Mouse (Mus musculus) heart, postnatal 10 days (tissue): ENCODE measurements around the gene Fgd6. TPM values are rescaled to one million over a fixed set of nuclear protein-coding genes. Genes with fewer than 3 reads are reported as not detected.

Experiments
- DNase-seq, 2 experiments: peaks; one replicate each; pipeline ENCODE4 v3.0.0; 2021
- intact Hi-C: fragments of 180-260 bp; cut with DNase I; formaldehyde crosslinking; loops from one replicate; pipeline ENCODE4 v1.15.1; 2025
- total RNA-seq, 2 experiments: library from RNA; stranded (reverse); gene quantifications; 2 replicates each; pipeline ENCODE4 v1.2.3; 2021

The Fgd6 gene
- total RNA-seq = 1 to 10 TPM; 5.9 to 6.0 TPM

DNA sequence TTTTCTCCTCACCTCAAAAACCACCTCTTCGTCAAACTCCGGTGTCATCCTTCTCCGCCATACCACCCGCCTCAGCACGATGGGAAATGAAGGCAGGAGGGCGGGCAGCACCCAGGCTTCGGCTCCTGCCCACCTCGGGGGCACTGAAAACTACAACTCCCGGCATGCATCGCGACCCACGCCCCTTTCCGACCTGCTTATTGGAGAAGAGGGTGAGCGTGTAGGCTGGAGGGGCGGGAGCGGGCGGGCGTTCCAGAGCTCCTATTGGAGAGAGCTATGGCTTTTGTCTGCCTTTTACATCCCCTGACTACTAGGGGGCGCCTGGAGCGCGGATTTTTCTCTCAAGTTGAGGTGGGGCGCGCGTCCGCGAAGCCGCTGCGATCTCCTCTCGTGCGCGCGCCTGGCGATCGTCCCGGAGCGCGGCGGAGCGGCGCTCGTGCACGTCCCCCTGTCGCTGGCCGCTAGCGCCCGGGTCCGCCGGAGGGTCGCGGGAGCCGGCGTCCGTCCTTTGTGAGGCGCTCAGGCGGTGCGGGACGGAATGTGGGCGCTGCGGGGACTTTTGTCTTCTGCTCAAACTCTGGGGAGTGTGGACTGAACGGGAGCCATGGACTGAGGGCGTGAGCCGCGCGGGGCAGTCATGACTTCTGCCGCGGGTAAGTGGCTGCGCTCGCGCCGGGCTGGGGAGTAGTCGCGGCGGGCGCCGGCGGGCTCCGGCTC lies at the start of gene Fgd6, which contains the start of gene Vezt:
Fgd6 (plus strand) TSS at position 344 of the 717 bp plus-strand sequence.
Vezt (minus strand) TSS at position 160 of the 717 bp plus-strand sequence.
- DNase-seq = peak; percentile 99 to 100
- intact Hi-C loops = loop anchor here (1.0 to 5.0 kb wide), 2 partner anchors 36 to 80 kb away; no protein-coding TSS in a partner anchor

DNA sequence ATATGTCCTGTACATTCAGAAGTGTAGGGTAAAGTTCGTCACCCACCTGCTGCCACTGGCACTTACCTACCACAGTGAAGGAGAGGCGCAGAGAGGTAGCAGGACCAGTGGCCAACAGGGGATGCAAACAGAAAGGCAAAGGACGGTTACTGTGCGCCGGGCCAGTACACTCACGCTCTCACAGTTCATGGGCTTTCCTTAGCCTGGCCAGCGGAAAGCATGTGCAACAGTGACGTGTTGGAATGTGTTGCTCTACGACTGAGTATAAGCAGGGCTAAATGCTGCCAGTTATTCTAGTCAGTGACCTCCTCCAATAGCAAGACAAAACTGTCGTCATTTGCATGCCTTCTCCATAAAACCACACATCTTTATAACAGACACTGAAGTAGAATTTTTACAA lies 41.7 kb upstream of the Fgd6 start:
- peak; percentile 23 to 50 for DNase-seq
- intact Hi-C loops = no loop called here

DNA sequence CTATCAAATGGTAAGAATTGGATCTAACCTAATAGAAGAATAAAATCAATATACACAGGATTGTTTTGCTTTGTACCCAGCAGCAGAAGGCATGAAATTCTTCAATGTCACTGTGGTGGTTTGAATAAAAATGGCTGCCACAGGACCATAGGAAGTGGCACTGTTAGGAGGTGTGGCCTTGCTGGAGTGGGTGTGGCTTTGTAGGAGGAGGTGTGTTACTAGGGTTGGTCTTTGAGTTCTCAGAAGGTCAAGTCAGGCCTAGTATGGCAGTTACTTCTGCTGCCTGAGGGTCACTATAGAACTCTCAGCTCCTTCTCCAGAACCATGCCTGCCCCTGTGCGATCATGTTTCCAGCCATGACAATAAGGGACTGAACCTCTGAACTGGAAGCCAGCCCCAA lies 40.7 kb upstream of the Fgd6 start:
- intact Hi-C loops = no loop called here
- no peak for DNase-seq

DNA sequence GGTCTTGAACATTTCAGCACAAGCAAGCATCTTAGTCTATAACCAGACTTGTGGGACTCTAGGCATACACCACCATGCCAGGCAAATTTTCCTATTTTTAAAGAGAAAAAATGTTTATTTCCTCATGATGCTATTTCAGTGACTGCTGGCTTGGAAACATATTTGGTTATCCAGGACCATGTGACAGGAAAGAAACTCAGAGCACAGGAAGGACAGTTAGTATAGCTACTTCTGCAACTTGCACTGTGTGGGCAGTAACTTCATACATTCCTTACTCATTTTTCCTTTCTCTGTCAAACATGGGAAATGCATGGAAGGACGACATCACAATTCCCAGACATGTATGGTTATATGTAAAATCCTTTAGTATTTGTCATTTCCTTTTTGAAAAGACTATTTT lies 36.4 kb upstream of the Fgd6 start:
- intact Hi-C loops = no loop called here
- DNase-seq = no peak

DNA sequence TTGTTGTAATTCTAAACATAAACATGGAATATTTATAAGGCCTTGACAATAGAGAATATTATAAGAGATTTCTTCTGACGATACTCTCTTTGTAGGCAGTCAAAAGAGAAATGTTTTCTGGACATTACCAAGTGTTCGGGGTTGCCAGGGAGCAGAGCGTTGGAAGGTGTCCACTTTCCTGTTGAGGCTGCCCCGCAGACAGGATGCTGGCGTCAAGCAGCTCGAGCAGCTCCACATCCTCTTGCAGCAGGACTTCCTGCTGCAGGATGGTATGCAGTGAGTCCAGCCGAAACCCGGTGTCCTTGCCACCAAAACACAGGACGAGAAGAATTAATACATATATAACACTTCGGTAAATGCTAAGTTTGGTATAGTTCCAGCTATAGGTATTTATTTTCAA lies 35.6 kb upstream of the Fgd6 start:
- peak; percentile 19 to 23 for DNase-seq
- intact Hi-C loops = no loop called here

DNA sequence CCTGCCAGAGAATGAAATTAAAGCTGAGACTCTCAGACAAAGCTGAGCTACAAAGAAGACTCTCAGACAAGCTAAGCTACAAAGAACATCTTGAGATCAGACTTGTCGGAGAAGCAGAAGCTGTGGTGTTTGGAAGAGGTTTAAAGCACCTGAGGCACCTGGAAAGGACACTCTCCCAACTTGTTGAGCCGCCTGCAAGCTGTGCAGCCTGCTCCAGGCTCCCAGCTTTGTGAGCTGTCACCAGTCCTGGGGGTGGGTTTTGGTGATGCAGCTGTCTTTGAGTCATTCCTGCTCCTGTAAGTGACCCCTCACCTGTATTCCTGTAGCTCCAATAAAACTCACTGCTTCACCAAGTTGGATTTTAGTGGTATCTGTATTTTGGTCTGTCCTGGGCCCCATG lies 27.4 kb upstream of the Fgd6 start:
- intact Hi-C loops = no loop called here
- DNase-seq = no peak

DNA sequence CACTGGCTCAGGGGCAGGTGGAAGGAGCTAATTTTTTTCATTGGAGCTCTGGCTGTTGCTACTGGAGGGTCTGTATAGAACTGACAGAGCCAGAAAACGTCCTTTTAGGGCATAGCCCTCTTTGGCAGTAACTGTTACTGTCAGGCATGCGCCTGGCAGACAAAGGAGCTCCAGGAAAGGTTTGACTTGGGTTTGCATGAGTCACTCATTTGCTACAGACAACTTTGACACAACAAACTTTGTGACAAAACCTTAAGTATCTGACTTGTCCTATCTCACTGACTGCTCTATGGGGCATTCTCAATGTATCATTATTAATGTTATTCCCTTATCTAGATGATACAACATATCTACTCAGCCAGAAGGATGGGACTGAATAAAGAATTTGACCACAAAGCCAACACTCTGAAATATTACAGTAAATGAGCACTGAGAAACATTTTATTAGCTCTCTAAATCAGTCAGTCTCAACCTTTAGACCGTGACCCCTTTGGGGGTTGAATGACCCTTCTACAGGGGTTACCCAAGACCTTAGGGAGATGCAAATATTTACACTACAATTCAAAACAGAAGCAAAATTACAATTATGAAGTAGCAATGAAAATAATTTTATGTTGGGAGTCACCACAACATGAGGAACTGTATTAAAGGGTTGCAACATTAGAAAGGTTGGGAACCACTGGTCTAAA lies 25.7 kb upstream of the Fgd6 start:
- intact Hi-C loops = no loop called here
- DNase-seq = no peak

DNA sequence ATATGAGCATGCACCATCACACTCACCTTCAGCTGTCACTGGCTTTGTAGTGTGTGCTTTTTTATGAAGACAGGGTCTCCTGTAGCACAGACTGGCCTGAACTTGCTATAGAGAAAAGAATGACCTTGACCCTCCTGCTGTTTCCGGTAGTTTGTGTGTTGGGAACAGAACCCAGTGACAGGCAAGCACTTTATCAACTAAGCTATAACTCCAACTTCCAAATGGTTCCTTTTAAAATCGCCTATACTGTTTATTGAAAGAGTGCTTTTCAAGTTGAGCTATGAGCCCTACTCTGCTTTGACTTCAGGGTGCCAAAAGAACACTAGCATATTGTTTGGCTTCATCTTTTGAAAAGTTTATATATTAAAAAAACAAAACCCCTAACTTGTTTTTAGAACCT lies 24.8 kb upstream of the Fgd6 start:
- intact Hi-C loops = no loop called here
- no peak for DNase-seq

DNA sequence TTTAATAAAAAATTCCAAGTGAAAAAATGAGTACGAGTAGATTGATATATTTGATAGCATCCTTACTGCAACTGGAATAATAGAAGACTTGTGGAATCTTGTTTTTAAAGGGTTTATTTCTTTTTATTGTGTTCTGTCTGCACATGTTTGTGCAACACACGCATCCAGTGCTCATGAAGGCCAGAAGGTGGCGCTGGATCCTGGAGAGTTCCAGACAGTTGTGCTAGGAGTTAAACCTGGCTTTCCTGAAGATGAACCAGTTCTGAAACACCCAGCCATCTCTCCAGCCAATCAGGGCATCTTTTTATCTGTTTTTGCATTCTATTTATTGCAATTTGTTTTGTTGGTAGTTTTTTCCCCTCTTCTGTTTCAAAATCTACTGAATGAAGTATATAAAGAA lies 22.6 kb upstream of the Fgd6 start:
- peak; percentile 64 to 81 for DNase-seq
- intact Hi-C loops = loop anchor here (2.0 kb wide), 1 partner anchor 104 kb away; no protein-coding TSS in a partner anchor

DNA sequence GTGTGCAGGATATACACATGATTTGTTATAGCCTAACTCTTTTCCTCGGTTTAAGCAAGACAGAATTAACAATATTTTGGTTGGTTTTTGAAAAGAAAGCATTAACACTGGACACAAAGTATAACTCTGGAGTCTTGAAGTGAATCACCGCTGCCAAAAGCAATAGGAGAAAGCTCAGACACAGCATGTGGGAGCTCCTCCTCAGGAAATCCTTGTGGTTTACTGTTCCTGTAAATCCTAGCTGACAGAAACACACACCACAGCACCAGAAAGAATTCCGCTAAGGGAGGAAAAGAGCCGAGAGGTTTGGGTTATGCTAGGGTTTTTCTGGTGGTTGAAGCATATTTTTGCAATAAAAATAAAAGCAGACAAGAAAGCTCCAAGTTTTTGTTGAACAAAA lies 21.6 kb upstream of the Fgd6 start:
- intact Hi-C loops = no loop called here
- no peak for DNase-seq

DNA sequence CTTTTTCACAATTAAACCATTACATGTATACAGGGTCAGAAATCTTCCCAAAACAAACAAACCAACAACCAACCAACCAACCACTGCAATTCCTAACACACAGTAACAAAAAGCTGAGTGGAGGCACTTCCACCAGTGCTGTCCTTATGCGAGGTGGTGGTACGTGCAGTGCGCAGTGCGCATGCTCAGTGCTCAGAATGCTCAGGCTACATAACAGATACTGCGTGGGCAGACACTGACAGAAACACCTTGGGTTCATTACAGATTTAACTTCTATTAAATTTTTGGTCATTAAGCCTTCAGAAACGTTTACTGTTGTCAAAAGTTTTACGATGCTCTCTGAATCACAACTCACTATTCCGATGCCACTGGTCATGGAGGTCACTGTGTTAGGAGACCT lies 18.3 kb upstream of the Fgd6 start:
- no peak for DNase-seq
- intact Hi-C loops = no loop called here

DNA sequence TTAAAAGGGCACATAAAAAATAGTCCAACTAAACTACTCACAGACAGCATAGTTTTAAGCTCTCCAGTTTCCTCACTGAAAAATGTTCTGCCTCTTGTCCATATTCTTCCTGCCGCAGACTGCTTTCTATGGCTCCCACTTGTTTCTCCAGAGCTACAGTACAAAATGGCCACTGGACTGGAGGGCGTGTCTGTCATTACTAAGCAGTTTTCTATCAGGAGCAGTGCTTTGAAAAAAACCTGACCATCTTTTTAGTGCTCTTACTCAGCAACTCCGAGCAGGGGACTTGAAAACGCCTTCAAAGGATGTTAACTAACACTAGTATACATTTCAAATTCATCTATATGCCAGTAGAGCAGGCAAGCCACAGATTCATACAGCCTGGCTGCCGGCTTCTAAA lies 15.2 kb upstream of the Fgd6 start:
- no peak for DNase-seq
- intact Hi-C loops = no loop called here

DNA sequence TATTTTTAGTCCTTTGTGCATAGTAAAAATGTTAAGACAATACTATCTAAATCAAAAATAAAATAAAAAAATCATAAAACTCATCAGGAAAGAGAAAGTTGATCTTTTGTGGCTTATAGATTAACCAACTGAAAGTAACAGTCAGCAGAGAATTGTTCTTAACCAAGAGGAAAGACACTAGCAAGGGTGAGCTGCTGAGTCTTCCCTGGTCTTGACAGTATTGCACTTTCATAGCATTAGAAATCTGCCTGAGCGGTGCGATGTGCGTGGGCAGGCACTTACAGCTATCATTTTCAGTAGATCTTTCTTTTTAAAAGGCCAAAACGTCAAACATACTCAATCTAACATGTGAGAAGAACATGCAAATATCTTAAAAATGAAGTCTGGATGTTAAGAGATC lies 14.7 kb upstream of the Fgd6 start:
- intact Hi-C loops = no loop called here

DNA sequence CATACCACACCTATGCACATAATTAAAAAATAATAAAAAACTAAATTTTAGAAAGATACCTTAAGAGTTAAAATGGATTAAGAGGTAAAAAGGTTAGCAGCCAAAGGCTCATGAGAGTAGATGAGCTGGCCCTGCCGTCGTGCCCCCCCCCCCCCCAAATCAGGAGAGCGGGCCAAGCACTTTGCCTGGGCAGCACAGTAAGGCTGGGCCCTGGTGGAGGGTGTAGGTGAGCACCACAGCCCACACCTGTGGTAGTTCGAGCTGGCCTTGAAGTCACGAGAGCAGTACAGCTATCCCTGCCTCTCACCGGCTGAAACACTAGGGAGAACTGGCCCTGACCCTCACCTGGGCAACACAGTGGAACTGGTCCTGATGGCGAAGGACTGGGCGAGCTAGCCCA lies 10.7 kb upstream of the Fgd6 start:
- DNase-seq = no peak
- intact Hi-C loops = no loop called here

More for the DNA sequence above, 14.7 kb upstream of the Fgd6 start:
- DNase-seq = no peak

DNA sequence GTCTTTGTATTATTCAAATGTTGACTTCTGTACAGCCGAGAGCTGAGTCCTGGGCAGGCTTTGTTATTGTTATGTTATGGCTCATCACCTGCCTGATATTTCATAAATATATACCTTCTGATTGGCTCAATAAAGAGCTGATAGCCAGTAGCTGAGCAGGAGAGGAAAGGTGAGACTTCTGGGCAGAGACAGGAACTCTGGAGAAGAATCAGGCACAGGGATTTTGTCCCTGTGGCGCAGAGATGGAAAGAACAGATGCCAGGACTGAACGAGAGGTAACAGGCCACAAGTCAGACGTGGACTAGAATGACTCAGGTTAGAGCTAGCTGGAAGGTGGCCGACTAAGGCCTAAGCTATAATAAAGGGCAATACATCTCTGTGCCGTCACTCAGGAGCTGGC lies 7.3 kb upstream of the Fgd6 start:
- DNase-seq = no peak
- intact Hi-C loops = no loop called here

DNA sequence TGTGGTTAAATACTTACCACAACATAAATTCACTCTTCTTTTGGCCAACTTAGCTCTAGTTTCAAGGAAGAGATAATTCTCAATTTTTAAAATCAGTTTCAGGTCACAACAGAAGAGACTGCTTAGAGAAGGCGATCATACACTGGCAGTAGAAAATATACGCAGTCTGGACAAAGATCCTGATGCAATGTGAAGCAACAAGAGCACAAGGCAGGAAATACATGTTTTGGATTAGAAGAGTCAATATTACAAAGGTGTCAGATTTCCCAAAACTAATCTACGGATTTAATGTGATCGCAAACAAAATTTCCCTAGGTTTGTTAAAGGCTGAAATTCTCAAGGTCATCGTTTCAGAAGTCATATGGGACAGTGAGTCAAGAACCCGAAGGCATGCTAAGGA lies 4.6 kb upstream of the Fgd6 start:
- DNase-seq = no peak
- intact Hi-C loops = loop anchor here (5.0 kb wide), 1 partner anchor 84 kb away; no protein-coding TSS in a partner anchor

DNA sequence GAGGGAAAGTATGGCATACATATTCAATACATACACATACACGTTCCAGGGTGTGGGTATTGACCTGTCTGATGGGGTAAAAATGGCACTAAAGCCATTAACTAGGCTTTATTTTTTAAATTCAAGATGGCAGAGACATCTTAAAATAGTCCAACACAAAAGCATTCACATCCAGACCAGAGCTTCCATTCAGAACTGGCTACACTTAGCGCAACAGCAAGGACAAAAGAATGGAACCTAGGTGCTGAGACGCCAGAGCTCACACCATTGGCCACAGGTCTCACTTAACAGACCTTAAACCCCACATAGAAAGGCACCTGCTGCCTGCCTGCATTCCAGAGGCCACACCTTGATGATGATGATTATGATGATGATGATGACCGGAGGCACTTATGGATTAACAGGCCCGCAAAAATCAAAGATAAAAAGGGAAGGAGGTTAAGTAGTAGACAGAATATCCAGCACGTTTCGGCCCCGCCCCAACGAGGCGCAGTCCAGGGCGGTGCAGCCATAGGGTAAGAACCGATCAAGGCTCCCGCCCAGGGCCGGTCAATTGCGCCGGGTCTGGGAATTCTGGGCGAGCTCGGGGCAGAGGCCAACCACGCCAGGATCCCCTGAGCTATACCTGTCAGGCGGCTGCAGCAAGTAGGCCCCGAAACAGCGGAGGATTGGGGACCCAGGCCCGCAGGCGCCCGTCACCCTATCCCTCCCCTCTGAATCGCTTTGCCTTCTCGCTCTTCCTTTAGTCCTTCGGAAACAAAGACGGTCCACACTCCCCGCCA lies 734 bp upstream of the Fgd6 start:
- intact Hi-C loops = loop anchor here (5.0 kb wide), 2 partner anchors 37 to 88 kb away; no protein-coding TSS in a partner anchor
- DNase-seq = peak in 1 of 2 experiments; percentile 76

DNA sequence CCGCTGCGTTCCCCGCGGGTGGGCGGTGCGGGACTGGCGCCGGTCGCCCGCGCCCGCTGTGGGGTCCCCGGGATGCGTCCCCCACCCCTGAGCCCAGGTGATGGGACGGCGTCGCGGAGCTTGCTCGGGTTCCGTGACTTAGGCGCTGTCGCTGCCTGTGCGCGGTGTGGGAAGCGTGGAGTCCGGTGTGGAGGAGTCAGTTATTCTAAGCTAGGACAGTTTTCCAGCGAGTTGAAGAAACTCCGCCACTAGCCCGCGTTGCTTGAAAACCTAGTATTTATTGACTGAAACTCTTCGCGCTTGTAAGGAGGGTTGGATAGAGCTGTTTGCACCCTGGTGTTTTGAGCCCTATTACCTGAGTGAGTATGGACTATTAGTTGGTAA lies 566 bp downstream of the Fgd6 start:
- no peak for DNase-seq
- intact Hi-C loops = loop anchor here (1.0 to 5.0 kb wide), 2 partner anchors 36 to 80 kb away; no protein-coding TSS in a partner anchor

DNA sequence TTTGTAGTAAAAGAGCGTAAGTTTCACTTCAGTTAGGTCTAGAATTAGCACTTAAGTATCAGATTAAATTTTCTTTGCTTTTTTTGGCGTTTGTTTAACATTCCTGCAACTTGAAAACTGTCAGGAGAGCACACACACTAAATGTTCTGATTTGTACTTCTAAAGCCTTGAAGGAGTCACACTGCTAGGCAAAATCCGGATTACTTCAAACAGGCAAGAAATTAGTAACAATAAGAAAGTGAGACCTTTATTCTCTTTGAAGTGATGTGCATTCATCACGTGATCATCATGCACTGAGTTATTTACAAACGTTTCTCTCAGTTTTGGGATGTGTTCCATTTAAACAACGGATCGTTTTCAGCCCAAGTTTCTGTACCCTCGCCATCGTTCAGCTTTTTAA lies 1.4 kb downstream of the Fgd6 start:
- no peak for DNase-seq
- intact Hi-C loops = loop anchor here (5.0 kb wide), 1 partner anchor 35 kb away; no protein-coding TSS in a partner anchor

DNA sequence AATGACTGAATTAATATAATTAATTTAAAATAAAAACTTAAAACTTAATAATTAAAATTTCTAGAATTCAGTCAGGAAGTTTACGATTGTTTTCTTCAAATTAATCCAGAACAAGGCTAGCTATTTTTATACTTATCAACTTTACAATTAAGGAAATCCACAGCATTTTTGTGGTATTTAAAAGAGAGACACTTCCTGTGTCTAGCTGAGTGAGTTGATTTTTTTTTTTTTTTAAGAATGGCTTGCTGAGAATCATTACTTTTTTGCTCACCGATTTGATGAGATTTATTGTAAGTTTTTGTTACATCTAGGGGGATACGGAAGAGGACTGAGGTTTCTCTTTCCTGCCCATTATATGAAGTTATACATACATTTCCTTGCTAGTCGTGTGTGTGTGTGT lies 1.8 kb downstream of the Fgd6 start:
- no peak for DNase-seq
- intact Hi-C loops = loop anchor here (5.0 kb wide), 1 partner anchor 35 kb away; no protein-coding TSS in a partner anchor
